Mouse (Mus musculus): ENCODE measurements around the gene Gm10778. TPM values are rescaled to one million over a fixed set of nuclear protein-coding genes. Genes with fewer than 3 reads are reported as not detected.
"Not testable (repeated sequence)": the region's sequence is repeated elsewhere in the genome, so short reads cannot be mapped to it uniquely, and the experiment has no call there.

Gm10778 gene
- polyA plus RNA-seq, 3 experiments from 2014 or later = 5.2 to 9.4 (median 9.1) TPM

GRCm38 (mm10) chr10:81628390-81628789 is 20.5 kb upstream of the Gm10778 start, which contains the start of gene Ankrd24:
Gene Ankrd24 (plus strand): TSS chr10:81628540.
- no peak for ATAC-seq

GRCm38 (mm10) chr10:81633253-81634099 is 15.4 kb upstream of the Gm10778 start:
- ATAC-seq = peak; percentile 91

- ATAC-seq = no peak
Observed at GRCm38 (mm10) chr10:81636338-81636737, 12.5 kb upstream of the Gm10778 start.

- no peak for ATAC-seq
Observed at GRCm38 (mm10) chr10:81638101-81638500, 10.8 kb upstream of the Gm10778 start.

GRCm38 (mm10) chr10:81640825-81641224 is 8.0 kb upstream of the Gm10778 start:
- not testable (repeated sequence) for ATAC-seq

- no peak for ATAC-seq
Observed at GRCm38 (mm10) chr10:81641566-81641965, 7.3 kb upstream of the Gm10778 start.

GRCm38 (mm10) chr10:81641978-81642647 is 6.7 kb upstream of the Gm10778 start:
- no peak for ATAC-seq

- ATAC-seq = peak; percentile 3
Observed at GRCm38 (mm10) chr10:81642648-81643448, 6.0 kb upstream of the Gm10778 start.

GRCm38 (mm10) chr10:81643449-81644055 is 5.3 kb upstream of the Gm10778 start:
- peak; percentile 90 for ATAC-seq

GRCm38 (mm10) chr10:81644162-81644561 is 4.7 kb upstream of the Gm10778 start:
- no peak for ATAC-seq

- no peak for ATAC-seq
Observed at GRCm38 (mm10) chr10:81644716-81645115, 4.1 kb upstream of the Gm10778 start.

- no peak for ATAC-seq
Observed at GRCm38 (mm10) chr10:81645391-81645790, 3.5 kb upstream of the Gm10778 start.

- ATAC-seq = no peak
Observed at GRCm38 (mm10) chr10:81646015-81646555, 2.8 kb upstream of the Gm10778 start.

- no peak for ATAC-seq
Observed at GRCm38 (mm10) chr10:81655178-81655577, 6.3 kb downstream of the Gm10778 start.

- no peak for ATAC-seq
Observed at GRCm38 (mm10) chr10:81656174-81656573, 7.3 kb downstream of the Gm10778 start.

GRCm38 (mm10) chr10:81687114-81687513 is 38.3 kb downstream of the Gm10778 start:
- ATAC-seq = not testable (repeated sequence)

- peak; percentile 97 for ATAC-seq
Observed at GRCm38 (mm10) chr10:81704531-81705301, 55.9 kb downstream of the Gm10778 start, which contains the start of gene Zfp433. Gene Zfp433 (plus strand): TSS chr10:81704825.

Data from inflammation-experienced regulatory T-cells, adult 6 months (primary cell).